Mouse (Mus musculus) monocyte, adult 2 months (primary cell): ENCODE results near the gene Spon2.

Experiments
- DNase-seq, 2 experiments: peaks; one replicate each; pipeline ENCODE4 v3.0.0; 2022; ENCODE audit warnings: low spot score in 2 of 2, low read depth in 1 of 2

Spon2 gene

GRCm38 (mm10) chr5:33218081-33218480 is at the start of gene Spon2:
Gene Spon2, minus strand, starts transcription at chr5:33218455.
- DNase-seq: no peak

- DNase-seq: no peak
Measured at GRCm38 (mm10) chr5:33254416-33254815, 36.2 kb upstream of the Spon2 start.

GRCm38 (mm10) chr5:33248186-33248585 is 29.9 kb upstream of the Spon2 start:
- DNase-seq: no peak

- DNase-seq: no peak
Measured at GRCm38 (mm10) chr5:33247387-33247786, 29.1 kb upstream of the Spon2 start.

- no peak for DNase-seq
Measured at GRCm38 (mm10) chr5:33245701-33246100, 27.4 kb upstream of the Spon2 start.

GRCm38 (mm10) chr5:33244377-33244920 is 26.2 kb upstream of the Spon2 start:
- DNase-seq: no peak

GRCm38 (mm10) chr5:33239934-33240333 is 21.7 kb upstream of the Spon2 start:
- no peak for DNase-seq

- no peak for DNase-seq
Measured at GRCm38 (mm10) chr5:33239111-33239714, 21.0 kb upstream of the Spon2 start.

- no peak for DNase-seq
Measured at GRCm38 (mm10) chr5:33238256-33238645, 20.0 kb upstream of the Spon2 start.

- DNase-seq: no peak
Measured at GRCm38 (mm10) chr5:33237600-33238255, 19.5 kb upstream of the Spon2 start.

- DNase-seq: no peak
Measured at GRCm38 (mm10) chr5:33234391-33235031, 16.3 kb upstream of the Spon2 start.

- DNase-seq: no peak
Measured at GRCm38 (mm10) chr5:33232791-33233190, 14.5 kb upstream of the Spon2 start.

- DNase-seq: no peak
Measured at GRCm38 (mm10) chr5:33230285-33230684, 12.0 kb upstream of the Spon2 start.

GRCm38 (mm10) chr5:33228428-33228827 is 10.2 kb upstream of the Spon2 start:
- no peak for DNase-seq

GRCm38 (mm10) chr5:33225673-33226072 is 7.4 kb upstream of the Spon2 start:
- DNase-seq: no peak

GRCm38 (mm10) chr5:33224491-33224890 is 6.2 kb upstream of the Spon2 start:
- no peak for DNase-seq

- no peak for DNase-seq
Measured at GRCm38 (mm10) chr5:33222841-33223744, 4.8 kb upstream of the Spon2 start.

- no peak for DNase-seq
Measured at GRCm38 (mm10) chr5:33222389-33222788, 4.1 kb upstream of the Spon2 start.

- no peak for DNase-seq
Measured at GRCm38 (mm10) chr5:33220350-33221044, 2.2 kb upstream of the Spon2 start.

- DNase-seq: no peak
Measured at GRCm38 (mm10) chr5:33219831-33220230, 1.6 kb upstream of the Spon2 start.
